ENCODE assay signal across 10 mouse cellular contexts in genomic region chr7:144931778-144932177, GRCm38 (mm10). TPM values are rescaled to one million over a fixed set of nuclear protein-coding genes. Genes with fewer than 3 reads are reported as not detected.
DNase-seq lines count a peak whose midpoint lies in the region; ATAC-seq lines count a peak whose summit lies in the region.
"Had no signal": no experiment of that assay in that cellular context is flagged by ENCODE, and none has a peak within 500 bp of the region (broad histone marks: within the 10 kb centered on the region; RNA-seq: fewer than 3 reads in every experiment).

No protein-coding gene starts in this region.

- whole genome bisulfite sequencing in forebrain, embryonic 10.5 days = 19% methylated on average over 3 of the region's 3 CpGs
- WGBS in forebrain, embryonic 12.5 days = 18% methylated on average over 3 of the region's 3 CpGs
- WGBS in midbrain, embryonic 14.5 days = 21% methylated on average over 3 of the region's 3 CpGs
- 15% methylated on average over 3 of the region's 3 CpGs for WGBS in midbrain, embryonic 13.5 days
- WGBS in embryonic facial prominence, embryonic 10.5 days = 20% methylated on average over 3 of the region's 3 CpGs
- 41% methylated on average over 3 of the region's 3 CpGs for WGBS in macrophage (ENCODE audit: missing documents)

- no peaks in the 10 kb centered on the region for H3K27me3 ChIP-seq in forebrain, embryonic 10.5 days (ENCODE audit: poor library complexity, severe bottlenecking)
- H3K27me3 ChIP-seq in forebrain, embryonic 12.5 days = no peaks in the 10 kb centered on the region
- no peaks in the 10 kb centered on the region for H3K27me3 ChIP-seq in midbrain, embryonic 14.5 days (ENCODE audit: control insufficient read depth, insufficient read depth, low read length)
- no peaks in the 10 kb centered on the region for H3K27me3 ChIP-seq in midbrain, embryonic 13.5 days
- H3K27me3 ChIP-seq in embryonic facial prominence, embryonic 10.5 days (replicated peaks; ENCODE audit: low read depth, poor library complexity, severe bottlenecking) = no peaks in the 10 kb centered on the region

- no peak overlapping the region for H3K4me2 ChIP-seq in forebrain, embryonic 12.5 days
- no peak overlapping the region for H3K4me2 ChIP-seq in midbrain, embryonic 14.5 days (ENCODE audit: low read length)
- H3K4me2 ChIP-seq in midbrain, embryonic 13.5 days (replicated peaks) = no peak overlapping the region

- ATAC-seq in forebrain, embryonic 12.5 days (ENCODE audit: low FRiP score) = no peak
- ATAC-seq in midbrain, embryonic 14.5 days (ENCODE audit: low FRiP score, low TSS enrichment) = no peak
- ATAC-seq in midbrain, embryonic 13.5 days = no peak

- H3K9ac ChIP-seq in forebrain, embryonic 12.5 days = no peak overlapping the region
- H3K9ac ChIP-seq in midbrain, embryonic 14.5 days (replicated peaks; ENCODE audit: low read length) = no peak overlapping the region
- no peak overlapping the region for H3K9ac ChIP-seq in midbrain, embryonic 13.5 days (replicated peaks)

- H3K4me1 ChIP-seq in forebrain, embryonic 10.5 days = peaks cover 29% of the 10 kb centered on the region
- H3K4me1 ChIP-seq in forebrain, embryonic 12.5 days = peaks cover 23% of the 10 kb centered on the region
- no peaks in the 10 kb centered on the region for H3K4me1 ChIP-seq in midbrain, embryonic 14.5 days (ENCODE audit: control insufficient read depth, insufficient read depth, low read length)
- peaks cover 35% of the 10 kb centered on the region for H3K4me1 ChIP-seq in midbrain, embryonic 13.5 days (replicated peaks)
- H3K4me1 ChIP-seq in embryonic facial prominence, embryonic 10.5 days = peaks cover 40% of the 10 kb centered on the region

- peaks cover 32% of the 10 kb centered on the region for H3K79me2 ChIP-seq in macrophage (ENCODE audit: inconsistent target)

- no peak overlapping the region for H3K4me3 ChIP-seq in forebrain, embryonic 10.5 days
- H3K4me3 ChIP-seq in forebrain, embryonic 12.5 days (replicated peaks) = no peak overlapping the region
- no peak overlapping the region for H3K4me3 ChIP-seq in midbrain, embryonic 14.5 days (replicated peaks; ENCODE audit: low read depth, low read length)
- H3K4me3 ChIP-seq in midbrain, embryonic 13.5 days (replicated peaks) = no peak overlapping the region
- H3K4me3 ChIP-seq in embryonic facial prominence, embryonic 10.5 days = no peak overlapping the region
- no peak overlapping the region for H3K4me3 ChIP-seq in macrophage (ENCODE audit: inconsistent target)

- no peaks in the 10 kb centered on the region for H3K9me3 ChIP-seq in forebrain, embryonic 10.5 days
- H3K9me3 ChIP-seq in forebrain, embryonic 12.5 days = no peaks in the 10 kb centered on the region
- H3K9me3 ChIP-seq in midbrain, embryonic 14.5 days (ENCODE audit: control insufficient read depth, low read length) = no peaks in the 10 kb centered on the region
- no peaks in the 10 kb centered on the region for H3K9me3 ChIP-seq in midbrain, embryonic 13.5 days
- H3K9me3 ChIP-seq in embryonic facial prominence, embryonic 10.5 days = no peaks in the 10 kb centered on the region

- peak; percentile 48 for DNase-seq in forebrain, embryonic 10.5 days (ENCODE audit: extremely low spot score, low spot score)
- DNase-seq in midbrain, embryonic 14.5 days = peak; percentile 71
- DNase-seq in embryonic facial prominence, embryonic 10.5 days (ENCODE audit: low spot score) = peak; percentile 77
- no peak for DNase-seq in frontal cortex, postnatal 10 days (ENCODE audit: low spot score in 2 of 2)
- DNase-seq in ovary, postnatal 14 days (ENCODE audit: low spot score) = no peak

- no peak overlapping the region for H3K27ac ChIP-seq in forebrain, embryonic 10.5 days
- no peak overlapping the region for H3K27ac ChIP-seq in forebrain, embryonic 12.5 days
- no peak overlapping the region for H3K27ac ChIP-seq in midbrain, embryonic 14.5 days (replicated peaks; ENCODE audit: low read depth, low read length)
- no peak overlapping the region for H3K27ac ChIP-seq in midbrain, embryonic 13.5 days
- no peak overlapping the region for H3K27ac ChIP-seq in embryonic facial prominence, embryonic 10.5 days (replicated peaks)
- H3K27ac ChIP-seq in macrophage = peak overlapping the region; percentile 46

- H3K36me3 ChIP-seq in forebrain, embryonic 10.5 days (replicated peaks) = peaks cover 81% of the 10 kb centered on the region
- H3K36me3 ChIP-seq in forebrain, embryonic 12.5 days (replicated peaks) = peaks cover 69% of the 10 kb centered on the region
- peaks cover 40% of the 10 kb centered on the region for H3K36me3 ChIP-seq in midbrain, embryonic 14.5 days (ENCODE audit: control insufficient read depth, insufficient read depth, low read length)
- H3K36me3 ChIP-seq in midbrain, embryonic 13.5 days = peaks cover 58% of the 10 kb centered on the region
- peaks cover 89% of the 10 kb centered on the region for H3K36me3 ChIP-seq in embryonic facial prominence, embryonic 10.5 days (replicated peaks)
- H3K36me3 ChIP-seq in macrophage (ENCODE audit: inconsistent target) = peaks cover 32% of the 10 kb centered on the region

RNA-seq across cellular contexts. Expression of gene Ccnd1, which starts 7.9 kb away (rescaled TPM):
- polyA plus RNA-seq in forebrain, embryonic 10.5 days (2016; fragmentation: Nextera tagmentation; extraction: Ambion mirVana) = 233 and 246 TPM in 2 replicates
- polyA plus RNA-seq in forebrain, embryonic 12.5 days (2016; fragmentation: Nextera tagmentation; extraction: Ambion mirVana) = 214 and 257 TPM in 2 replicates
- polyA plus RNA-seq in midbrain, embryonic 14.5 days (2014; fragmentation: Nextera tagmentation; extraction: Ambion mirVana) = 40.1 and 76.3 TPM in 2 replicates
- 141 and 143 TPM in 2 replicates for polyA plus RNA-seq in midbrain, embryonic 13.5 days (2015; fragmentation: Nextera tagmentation; extraction: Ambion mirVana)
- 191 and 194 TPM in 2 replicates for polyA plus RNA-seq in embryonic facial prominence, embryonic 10.5 days (2016; fragmentation: Nextera tagmentation; extraction: Ambion mirVana)
- total RNA-seq in macrophage (2018; cell fraction: chromatin; rRNA removed) = 10 to 100 TPM in 9 of 26 experiments, 1 to 10 TPM in 17; 1.3 to 29.5 (median 7.4) TPM
- total RNA-seq in macrophage (2018; cell fraction: cytosol; rRNA removed) = 10 to 100 TPM; 24.9 to 56.2 (median 42.8) TPM
- 100 to 1,000 TPM in 2 of 26 experiments, 10 to 100 TPM in 18, 1 to 10 TPM in 6; 7.7 to 243 (median 23.2) TPM for total RNA-seq in macrophage (2018; cell fraction: nucleus; rRNA removed)
- polyA plus RNA-seq in macrophage (2018) = 17.6 to 482 TPM (median 57.2 TPM) in 3 replicates

RNA-seq across cellular contexts. Expression of gene LTO1, which starts 16.9 kb away (rescaled TPM):
- 24.6 and 26.7 TPM in 2 replicates for polyA plus RNA-seq in forebrain, embryonic 10.5 days (2016; fragmentation: Nextera tagmentation; extraction: Ambion mirVana)
- 32.6 and 34.0 TPM in 2 replicates for polyA plus RNA-seq in forebrain, embryonic 12.5 days (2016; fragmentation: Nextera tagmentation; extraction: Ambion mirVana)
- 25.4 and 34.8 TPM in 2 replicates for polyA plus RNA-seq in midbrain, embryonic 14.5 days (2014; fragmentation: Nextera tagmentation; extraction: Ambion mirVana)
- polyA plus RNA-seq in midbrain, embryonic 13.5 days (2015; fragmentation: Nextera tagmentation; extraction: Ambion mirVana) = 36.4 and 37.8 TPM in 2 replicates
- 25.4 and 26.0 TPM in 2 replicates for polyA plus RNA-seq in embryonic facial prominence, embryonic 10.5 days (2016; fragmentation: Nextera tagmentation; extraction: Ambion mirVana)
- 100 to 1,000 TPM in 6 of 26 experiments, 10 to 100 TPM in 20; 28.8 to 118 (median 75.9) TPM for total RNA-seq in macrophage (2018; cell fraction: chromatin; rRNA removed)
- 10 to 100 TPM; 12.2 to 33.4 (median 25.6) TPM for total RNA-seq in macrophage (2018; cell fraction: cytosol; rRNA removed)
- 10 to 100 TPM; 23.5 to 71.9 (median 45.9) TPM for total RNA-seq in macrophage (2018; cell fraction: nucleus; rRNA removed)
- 35.0 to 45.0 TPM (median 40.9 TPM) in 3 replicates for polyA plus RNA-seq in macrophage (2018)

RNA-seq across cellular contexts. Expression of gene Fgf15, which starts 35.4 kb away (rescaled TPM):
- polyA plus RNA-seq in forebrain, embryonic 10.5 days (2016; fragmentation: Nextera tagmentation; extraction: Ambion mirVana) = 60.7 and 78.7 TPM in 2 replicates
- 69.9 and 94.0 TPM in 2 replicates for polyA plus RNA-seq in forebrain, embryonic 12.5 days (2016; fragmentation: Nextera tagmentation; extraction: Ambion mirVana)
- polyA plus RNA-seq in midbrain, embryonic 14.5 days (2014; fragmentation: Nextera tagmentation; extraction: Ambion mirVana) = 44.5 and 62.6 TPM in 2 replicates
- polyA plus RNA-seq in midbrain, embryonic 13.5 days (2015; fragmentation: Nextera tagmentation; extraction: Ambion mirVana) = 61.2 and 66.9 TPM in 2 replicates
- polyA plus RNA-seq in embryonic facial prominence, embryonic 10.5 days (2016; fragmentation: Nextera tagmentation; extraction: Ambion mirVana) = 17.5 and 19.7 TPM in 2 replicates
- not detected for total RNA-seq in macrophage (2018; cell fraction: chromatin; rRNA removed)
- not detected for total RNA-seq in macrophage (2018; cell fraction: cytosol; rRNA removed)
- not detected for total RNA-seq in macrophage (2018; cell fraction: nucleus; rRNA removed)
- polyA plus RNA-seq in macrophage (2018) = not detected in 3 replicates
- total RNA-seq: left cerebral cortex, adult 8-10 months had no signal
- polyA plus RNA-seq: stomach, embryonic 16.5 days had no signal

Comparison
In these comparisons a context has a peak if more than half of its experiments do, and no peak if none do; other contexts are left out.
1. DNase-seq: peak in forebrain, embryonic 10.5 days (single experiment), midbrain, embryonic 14.5 days (single experiment) and embryonic facial prominence, embryonic 10.5 days (single experiment); none in frontal cortex, postnatal 10 days (0 of 2) and ovary, postnatal 14 days (single experiment).
2. RNA of gene Fgf15, which starts 35.4 kb away (polyA plus RNA-seq): 60.7 to 78.7 TPM in forebrain, embryonic 10.5 days, 69.9 to 94.0 TPM in forebrain, embryonic 12.5 days, 61.2 to 66.9 TPM in midbrain, embryonic 13.5 days, 44.5 to 62.6 TPM in midbrain, embryonic 14.5 days and 17.5 to 19.7 TPM in embryonic facial prominence, embryonic 10.5 days; not detected in macrophage; every median in the first group is over 10 times any median in the second.